Mouse (Mus musculus): ENCODE data around the gene Slc4a1ap.

- TF ChIP-seq POLR2A (IDR thresholded peaks at IDR 0.05; ENCODE audit: insufficient read length, low read depth) (peak; percentile 68), POLR2AphosphoS2 (IDR thresholded peaks at IDR 0.05; ENCODE audit: insufficient read length, low read depth) (peak; percentile 31), TCF12 (IDR thresholded peaks at IDR 0.05; ENCODE audit: insufficient read depth, poor library complexity, severe bottlenecking) (no peak), E2F4 (IDR thresholded peaks at IDR 0.05; ENCODE audit: insufficient read depth) (no peak), MYOD1 (IDR thresholded peaks at IDR 0.05; ENCODE audit: control insufficient read depth in 1 of 3, insufficient read length in 2 of 3, low read depth in 2 of 3) (no peak)
Observed at GRCm38 (mm10) chr5:31494513-31495297, 32.1 kb upstream of the Slc4a1ap start, which contains the start of gene Gpn1.

All from myocyte (in vitro differentiated cells).